Mouse (Mus musculus): ENCODE results near the gene Sptbn4.
A peak's percentile ranks its signal among the peaks of the same experiment; 100 is the strongest.

- TF ChIP-seq CTCF (IDR thresholded peaks at IDR 0.05; ENCODE audit: control insufficient read depth, insufficient read depth, insufficient read length) (peak; percentile 17), USF1 (IDR thresholded peaks at IDR 0.05; ENCODE audit: low read depth) (no peak), MYOD1 (IDR thresholded peaks at IDR 0.05; ENCODE audit: control insufficient read depth, insufficient read length, low read depth) (no peak), MAX (IDR thresholded peaks at IDR 0.05) (peak; percentile 54), CEBPB (IDR thresholded peaks at IDR 0.05; ENCODE audit: low read depth) (no peak), FOSL1 (IDR thresholded peaks at IDR 0.05; ENCODE audit: insufficient read depth, low read length, poor library complexity, severe bottlenecking) (no peak), MYOG (IDR thresholded peaks at IDR 0.05; ENCODE audit: control insufficient read depth, extremely low read depth, insufficient read length) (no peak)
These were observed 39.5 kb upstream of the Sptbn4 start, which contains the start of gene Sertad1 for GRCm38 (mm10) chr7:27486770-27487697.

Measured in C2C12 (cell line).